Comparison of ENCODE assay signal across 13 mouse cellular contexts in genomic region chr11:106355382-106356128, GRCm38 (mm10). TPM values are rescaled to one million over a fixed set of nuclear protein-coding genes. Genes with fewer than 3 reads are reported as not detected.
DNase-seq lines count a peak whose midpoint lies in the region; ATAC-seq lines count a peak whose summit lies in the region.
"Had no signal": no experiment of that assay in that cellular context is flagged by ENCODE, and none has a peak within 500 bp of the region (broad histone marks: within the 10 kb centered on the region; RNA-seq: fewer than 3 reads in every experiment).

No protein-coding gene starts in this region.

- H3K4me3 ChIP-seq in kidney, embryonic 16.5 days (ENCODE audit: low read length): no peak overlapping the region
- H3K4me3 ChIP-seq in hindbrain, embryonic 16.5 days (ENCODE audit: low read length): no peak overlapping the region
- H3K4me3 ChIP-seq: neural tube, embryonic 12.5 days had no signal

- no peak for ATAC-seq in kidney, embryonic 16.5 days (ENCODE audit: low FRiP score, low TSS enrichment)
- peak; percentile 68 for ATAC-seq in common myeloid progenitor, adult 5-6 weeks (replicated peaks; ENCODE audit: low read depth, poor library complexity, severe bottlenecking)
- ATAC-seq in hindbrain, embryonic 16.5 days: no peak

- DNase-seq in kidney, postnatal 14 days: no peak
- DNase-seq in adrenal gland, postnatal 36 days: peak; percentile 66 to 76
- peak; percentile 23 for DNase-seq in lung, postnatal 36 days
- DNase-seq in frontal cortex, adult 2 months (ENCODE audit: extremely low spot score in 1 of 2, low spot score in 1 of 2): no peak
- DNase-seq in embryo, embryonic 10.5 days (ENCODE audit: low spot score): no peak

- H3K9me3 ChIP-seq in kidney, embryonic 16.5 days (ENCODE audit: low read length): no peaks in the 10 kb centered on the region
- H3K9me3 ChIP-seq in hindbrain, embryonic 16.5 days (ENCODE audit: control insufficient read depth, low read length): no peaks in the 10 kb centered on the region
- H3K9me3 ChIP-seq: neural tube, embryonic 12.5 days had no signal

- no peak overlapping the region for H3K9ac ChIP-seq in kidney, embryonic 16.5 days (replicated peaks; ENCODE audit: low read length)
- no peak overlapping the region for H3K9ac ChIP-seq in hindbrain, embryonic 16.5 days (ENCODE audit: low read depth, low read length)
- H3K9ac ChIP-seq: neural tube, embryonic 12.5 days had no signal

- H3K36me3 ChIP-seq in kidney, embryonic 16.5 days (ENCODE audit: insufficient read depth, low read length): no peaks in the 10 kb centered on the region
- H3K36me3 ChIP-seq in hindbrain, embryonic 16.5 days (ENCODE audit: control insufficient read depth, insufficient read depth, low read length): no peaks in the 10 kb centered on the region
- H3K36me3 ChIP-seq: neural tube, embryonic 12.5 days had no signal

- no peak overlapping the region for H3K4me2 ChIP-seq in kidney, embryonic 16.5 days (replicated peaks; ENCODE audit: low read depth, low read length)
- no peak overlapping the region for H3K4me2 ChIP-seq in hindbrain, embryonic 16.5 days (ENCODE audit: low read length)
- H3K4me2 ChIP-seq: neural tube, embryonic 12.5 days had no signal

- WGBS in kidney, embryonic 16.5 days: 60% methylated on average over 19 of the region's 19 CpGs
- WGBS in hindbrain, embryonic 16.5 days: 71% methylated on average over 19 of the region's 19 CpGs

- H3K27me3 ChIP-seq in kidney, embryonic 16.5 days (ENCODE audit: insufficient read depth, low read length): no peaks in the 10 kb centered on the region
- no peaks in the 10 kb centered on the region for H3K27me3 ChIP-seq in hindbrain, embryonic 16.5 days (replicated peaks; ENCODE audit: control insufficient read depth, insufficient read depth, low read length)
- H3K27me3 ChIP-seq: neural tube, embryonic 12.5 days had no signal

- H3K4me1 ChIP-seq in kidney, embryonic 16.5 days (ENCODE audit: insufficient read depth, low read length): no peaks in the 10 kb centered on the region
- H3K4me1 ChIP-seq in hindbrain, embryonic 16.5 days (ENCODE audit: control insufficient read depth, insufficient read depth, low read depth, low read length): no peaks in the 10 kb centered on the region
- H3K4me1 ChIP-seq: neural tube, embryonic 12.5 days had no signal

- peak overlapping the region; percentile 20; the same call in 1 of the 2 replicates for H3K27ac ChIP-seq in kidney, embryonic 16.5 days (ENCODE audit: low read length)
- H3K27ac ChIP-seq in hindbrain, embryonic 16.5 days (ENCODE audit: low read depth, low read length): no peak overlapping the region
- H3K27ac ChIP-seq: neural tube, embryonic 12.5 days had no signal

RNA-seq across cellular contexts. Expression of gene Scn4a, which starts 2.5 kb away (rescaled TPM):
- polyA plus RNA-seq in kidney, embryonic 16.5 days (2015; fragmentation: Nextera tagmentation; extraction: Ambion mirVana): 0.41 and 0.47 TPM in 2 replicates
- under 1 TPM in 1 of 2 experiments, not detected in 1; 0.10 TPM for total RNA-seq in adrenal gland, postnatal 36 days (2021)
- total RNA-seq in common myeloid progenitor, adult 5-6 weeks (2017): 0.05 TPM in 1 of 2 replicates, not detected in the other
- polyA plus RNA-seq in hindbrain, embryonic 16.5 days (2015; fragmentation: Nextera tagmentation; extraction: Ambion mirVana): 0.06 TPM in 1 of 2 replicates, not detected in the other
- polyA plus RNA-seq in frontal cortex, adult 2 months (2012; rRNA removed): 0.04 and 0.29 TPM in 2 replicates
- polyA plus RNA-seq: forebrain, embryonic 11.5 days; stomach, embryonic 14.5 days had no signal

RNA-seq across cellular contexts. Expression of gene Prr29, which starts 9.7 kb away (rescaled TPM):
- 0.36 and 0.39 TPM in 2 replicates for polyA plus RNA-seq in kidney, embryonic 16.5 days (2015; fragmentation: Nextera tagmentation; extraction: Ambion mirVana)
- total RNA-seq in adrenal gland, postnatal 36 days (2021): not detected
- not detected in 2 replicates for total RNA-seq in common myeloid progenitor, adult 5-6 weeks (2017)
- not detected in 2 replicates for polyA plus RNA-seq in hindbrain, embryonic 16.5 days (2015; fragmentation: Nextera tagmentation; extraction: Ambion mirVana)
- polyA plus RNA-seq in frontal cortex, adult 2 months (2012; rRNA removed): 0.15 TPM in 1 of 2 replicates, not detected in the other
- total RNA-seq: ES-E14 had no signal
- polyA plus RNA-seq: forebrain, embryonic 11.5 days; limb, embryonic 11.5 days; neural tube, embryonic 12.5 days had no signal

RNA-seq across cellular contexts. Expression of gene Icam2, which starts 32.3 kb away (rescaled TPM):
- 87.8 and 95.9 TPM in 2 replicates for polyA plus RNA-seq in kidney, embryonic 16.5 days (2015; fragmentation: Nextera tagmentation; extraction: Ambion mirVana)
- total RNA-seq in adrenal gland, postnatal 36 days (2021): 10 to 100 TPM; 14.1 to 14.7 TPM
- 54.6 and 70.8 TPM in 2 replicates for total RNA-seq in common myeloid progenitor, adult 5-6 weeks (2017)
- 15.1 and 17.6 TPM in 2 replicates for polyA plus RNA-seq in hindbrain, embryonic 16.5 days (2015; fragmentation: Nextera tagmentation; extraction: Ambion mirVana)
- polyA plus RNA-seq in frontal cortex, adult 2 months (2012; rRNA removed): 7.6 and 9.4 TPM in 2 replicates

RNA-seq across cellular contexts. Expression of gene Cd79b, which starts 41.0 kb away (rescaled TPM):
- polyA plus RNA-seq in kidney, embryonic 16.5 days (2015; fragmentation: Nextera tagmentation; extraction: Ambion mirVana): 6.9 and 7.2 TPM in 2 replicates
- 1 to 10 TPM in 1 of 2 experiments, under 1 TPM in 1; 0.33 to 1.2 TPM for total RNA-seq in adrenal gland, postnatal 36 days (2021)
- 16.6 and 19.8 TPM in 2 replicates for total RNA-seq in common myeloid progenitor, adult 5-6 weeks (2017)
- 0.85 and 1.5 TPM in 2 replicates for polyA plus RNA-seq in hindbrain, embryonic 16.5 days (2015; fragmentation: Nextera tagmentation; extraction: Ambion mirVana)
- polyA plus RNA-seq in frontal cortex, adult 2 months (2012; rRNA removed): 0.50 and 0.86 TPM in 2 replicates

RNA-seq across cellular contexts. Expression of gene Gh, which starts 53.9 kb away (rescaled TPM):
- not detected in 2 replicates for polyA plus RNA-seq in kidney, embryonic 16.5 days (2015; fragmentation: Nextera tagmentation; extraction: Ambion mirVana)
- total RNA-seq in adrenal gland, postnatal 36 days (2021): not detected
- total RNA-seq in common myeloid progenitor, adult 5-6 weeks (2017): not detected in 2 replicates
- polyA plus RNA-seq in hindbrain, embryonic 16.5 days (2015; fragmentation: Nextera tagmentation; extraction: Ambion mirVana): 0.61 TPM in 1 of 2 replicates, not detected in the other
- 2.1 TPM in 1 of 2 replicates, not detected in the other for polyA plus RNA-seq in frontal cortex, adult 2 months (2012; rRNA removed)
- total RNA-seq: ES-E14 had no signal
- polyA plus RNA-seq: forebrain, embryonic 11.5 days; limb, embryonic 11.5 days; neural tube, embryonic 12.5 days; stomach, embryonic 14.5 days had no signal

Comparison
In these comparisons a context has a peak if more than half of its experiments do, and no peak if none do; other contexts are left out.
1. DNase-seq: peak in adrenal gland, postnatal 36 days (2 of 2) and lung, postnatal 36 days (single experiment); none in kidney, postnatal 14 days (single experiment), frontal cortex, adult 2 months (0 of 2) and embryo, embryonic 10.5 days (single experiment).